Mouse (Mus musculus): ENCODE results near the gene Nedd8. TPM values are rescaled to one million over a fixed set of nuclear protein-coding genes. Genes with fewer than 3 reads are reported as not detected.

Gene Nedd8
- polyA plus RNA-seq (2015; fragmentation: Nextera tagmentation; extraction: Ambion mirVana), result 228 and 231 TPM in 2 replicates

DNA sequence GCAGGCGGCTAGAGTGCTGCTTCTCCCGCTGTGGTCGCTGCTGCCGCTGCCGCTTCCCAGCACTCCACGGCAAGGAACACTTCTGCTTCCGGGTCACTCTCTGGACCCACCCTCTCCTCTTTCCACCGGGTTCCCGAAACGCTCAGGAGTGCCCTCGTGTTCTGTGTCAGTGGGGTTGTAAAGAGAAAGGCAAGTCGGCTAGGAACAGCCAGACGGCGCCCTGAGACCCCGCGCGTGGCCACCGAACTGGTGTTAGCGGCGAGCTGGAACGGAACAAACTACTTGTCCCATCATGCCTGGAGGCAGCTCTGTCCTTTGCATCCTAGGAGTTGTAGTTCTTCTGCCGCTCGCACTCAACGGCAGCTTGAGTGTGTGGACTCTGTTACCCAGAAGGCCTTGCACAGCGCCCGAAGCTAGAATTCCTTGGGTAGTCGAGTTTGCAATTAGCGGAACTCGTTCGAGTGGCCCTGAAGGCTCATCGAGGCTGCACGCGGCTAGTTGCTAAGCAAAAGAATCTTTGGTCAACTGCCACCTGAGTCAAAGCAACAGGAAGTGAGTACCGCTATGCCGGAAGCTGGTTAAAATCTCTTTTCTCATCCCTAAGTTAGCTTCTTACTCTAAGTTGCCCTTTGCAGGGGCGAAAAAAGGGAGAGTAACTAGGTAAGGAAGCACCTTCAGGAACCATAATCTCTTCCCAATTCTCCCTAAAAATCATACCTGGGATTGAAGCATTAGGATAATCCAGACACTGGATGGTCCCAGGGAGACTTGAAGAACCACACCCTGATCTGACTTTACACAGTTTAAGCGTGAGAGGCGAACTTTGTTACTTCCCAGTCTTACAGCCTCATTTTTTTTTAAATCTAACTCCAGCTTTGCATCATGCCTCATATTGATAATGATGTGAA lies at the start of gene Nedd8, which contains the start of gene Gmpr2:
Gene Nedd8 (minus strand): TSS at position 292 of the 908 bp plus-strand sequence.
Gene Gmpr2 (plus strand): TSS at position 109 of the 908 bp plus-strand sequence.
- TF ChIP-seq EP300 (IDR thresholded peaks at IDR 0.05; ENCODE audit: low read depth) (peak; percentile 52; the same call in 1 of the 2 replicates), CTCF (IDR thresholded peaks at IDR 0.05; ENCODE audit: low read depth) (no peak)
- no peaks in the 10 kb centered on the region for H3K27me3 ChIP-seq (ENCODE audit: insufficient read depth, low read length)
- H3K36me3 ChIP-seq (replicated peaks; ENCODE audit: insufficient read depth, low read length), result peaks cover 21% of the 10 kb centered on the region
- peak within 1 kb of the TSS; percentile 68 for H3K9ac ChIP-seq (replicated peaks)
- ATAC-seq (peak; percentile 98), DNase-seq (peak; percentile 88)
- peak within 1 kb of the TSS; percentile 78 for H3K27ac ChIP-seq (ENCODE audit: low read depth)
- peaks cover 13% of the 10 kb centered on the region for H3K4me1 ChIP-seq (ENCODE audit: insufficient read depth)
- WGBS (ENCODE audit: insufficient replicate concordance), result under 1% methylated on average over 38 of the region's 38 CpGs
- peak within 1 kb of the TSS; percentile 68 for H3K4me3 ChIP-seq (ENCODE audit: low read depth, low read length)
- H3K4me2 ChIP-seq (ENCODE audit: low read depth, low read length), result peak within 1 kb of the TSS; percentile 79
- no peaks in the 10 kb centered on the region for H3K9me3 ChIP-seq (ENCODE audit: low read length)

DNA sequence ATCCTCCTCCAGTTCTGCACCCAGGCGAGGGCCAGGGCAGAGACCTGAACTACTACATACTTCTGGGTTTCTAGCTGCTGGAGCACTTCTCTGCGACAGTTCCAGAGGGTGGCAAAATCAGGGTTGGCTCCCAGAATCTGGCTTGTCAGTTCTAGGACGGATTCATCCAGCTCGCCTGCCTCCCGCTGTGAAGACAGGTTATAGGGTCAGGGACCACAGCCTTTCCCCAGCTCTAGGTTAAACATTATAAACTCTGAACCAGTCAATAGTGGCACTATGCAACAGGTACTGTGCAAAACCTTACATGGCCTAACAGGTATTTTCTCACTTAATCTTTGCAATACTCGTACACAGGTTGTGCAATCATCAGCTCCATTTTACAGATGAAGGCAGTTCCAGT lies 49.2 kb upstream of the Nedd8 start:
- Histone ChIP-seq H3K27me3 (ENCODE audit: insufficient read depth, low read length) (no peaks in the 10 kb centered on the region), H3K9me3 (ENCODE audit: low read length) (no peaks in the 10 kb centered on the region), H3K4me2 (ENCODE audit: low read depth, low read length) (peak overlapping the region; percentile 84), H3K36me3 (replicated peaks; ENCODE audit: insufficient read depth, low read length) (peaks cover 19% of the 10 kb centered on the region), H3K4me3 (ENCODE audit: low read depth, low read length) (peak overlapping the region; percentile 75), H3K9ac (replicated peaks) (no peak overlapping the region), H3K4me1 (ENCODE audit: insufficient read depth) (peaks cover 28% of the 10 kb centered on the region), H3K27ac (ENCODE audit: low read depth) (peak overlapping the region; percentile 93)
- no peak for TF ChIP-seq EP300 (IDR thresholded peaks at IDR 0.05; ENCODE audit: low read depth)
- TF ChIP-seq CTCF (IDR thresholded peaks at IDR 0.05; ENCODE audit: low read depth), result no peak
- no peak for DNase-seq
- ATAC-seq, result peak; percentile 56
- 62% methylated on average over 6 of the region's 6 CpGs for WGBS (ENCODE audit: insufficient replicate concordance)

- DNase-seq, result no peak
- H3K9ac ChIP-seq (replicated peaks), result no peak overlapping the region
- H3K36me3 ChIP-seq (replicated peaks; ENCODE audit: insufficient read depth, low read length), result peaks cover 19% of the 10 kb centered on the region
- TF ChIP-seq CTCF (IDR thresholded peaks at IDR 0.05; ENCODE audit: low read depth), result no peak
- no peak for TF ChIP-seq EP300 (IDR thresholded peaks at IDR 0.05; ENCODE audit: low read depth)
- peaks cover 28% of the 10 kb centered on the region for H3K4me1 ChIP-seq (ENCODE audit: insufficient read depth)
- no peak overlapping the region for H3K4me3 ChIP-seq (ENCODE audit: low read depth, low read length)
- peak overlapping the region; percentile 56 for H3K27ac ChIP-seq (ENCODE audit: low read depth)
- no peaks in the 10 kb centered on the region for H3K9me3 ChIP-seq (ENCODE audit: low read length)
- H3K27me3 ChIP-seq (ENCODE audit: insufficient read depth, low read length), result no peaks in the 10 kb centered on the region
- no peak for ATAC-seq
- 88% methylated on average over 12 of the region's 12 CpGs for WGBS (ENCODE audit: insufficient replicate concordance)
- peak overlapping the region; percentile 84 for H3K4me2 ChIP-seq (ENCODE audit: low read depth, low read length)
Measured at GRCm38 (mm10) chr14:55720666-55721065, 48.7 kb upstream of the Nedd8 start.

GRCm38 (mm10) chr14:55719737-55720136 lies 47.8 kb upstream of the Nedd8 start:
- no peak for ATAC-seq
- H3K4me1 ChIP-seq (ENCODE audit: insufficient read depth), result peaks cover 22% of the 10 kb centered on the region

DNA sequence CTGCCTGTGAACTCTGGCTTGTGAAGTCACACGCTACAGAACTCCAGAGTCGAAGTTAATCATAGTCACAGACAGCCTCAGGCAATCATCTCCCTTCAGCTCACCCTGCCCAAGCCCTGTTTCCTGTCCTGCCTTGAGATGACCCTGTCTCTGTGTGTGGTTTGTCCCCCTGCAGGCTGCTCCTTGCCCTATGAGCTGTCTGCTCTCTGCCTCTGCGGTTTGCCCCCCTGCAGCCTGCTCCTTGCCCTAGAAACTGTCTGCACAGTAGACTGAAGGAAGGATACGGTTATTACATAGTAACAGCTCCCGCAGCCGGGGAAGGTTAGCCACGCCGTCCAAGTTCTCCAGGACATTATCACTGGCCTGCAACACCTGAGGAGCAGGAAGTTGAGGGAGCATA lies 45.0 kb upstream of the Nedd8 start:
- no peak for TF ChIP-seq CTCF (IDR thresholded peaks at IDR 0.05; ENCODE audit: low read depth)
- TF ChIP-seq EP300 (IDR thresholded peaks at IDR 0.05; ENCODE audit: low read depth), result no peak
- WGBS (ENCODE audit: insufficient replicate concordance), result 83% methylated on average over 8 of the region's 8 CpGs
- Histone ChIP-seq H3K36me3 (replicated peaks; ENCODE audit: insufficient read depth, low read length) (peaks cover 19% of the 10 kb centered on the region), H3K4me1 (ENCODE audit: insufficient read depth) (peaks cover 29% of the 10 kb centered on the region), H3K4me2 (ENCODE audit: low read depth, low read length) (no peak overlapping the region), H3K4me3 (ENCODE audit: low read depth, low read length) (no peak overlapping the region), H3K27ac (ENCODE audit: low read depth) (no peak overlapping the region), H3K9me3 (ENCODE audit: low read length) (no peaks in the 10 kb centered on the region), H3K9ac (replicated peaks) (no peak overlapping the region), H3K27me3 (ENCODE audit: insufficient read depth, low read length) (0 out of 2 replicates have a peak, but pooled peaks cover 3% of the 10 kb centered on the region)
- no peak for ATAC-seq
- DNase-seq, result no peak

More at GRCm38 (mm10) chr14:55719737-55720136, 47.8 kb upstream of the Nedd8 start:
- no peak for DNase-seq
- H3K27ac ChIP-seq (ENCODE audit: low read depth), result no peak overlapping the region
- 78% methylated on average over 6 of the region's 6 CpGs for WGBS (ENCODE audit: insufficient replicate concordance)
- H3K9ac ChIP-seq (replicated peaks), result no peak overlapping the region
- TF ChIP-seq EP300 (IDR thresholded peaks at IDR 0.05; ENCODE audit: low read depth) (no peak), CTCF (IDR thresholded peaks at IDR 0.05; ENCODE audit: low read depth) (no peak)
- no peak overlapping the region for H3K4me3 ChIP-seq (ENCODE audit: low read depth, low read length)
- no peaks in the 10 kb centered on the region for H3K27me3 ChIP-seq (ENCODE audit: insufficient read depth, low read length)
- H3K4me2 ChIP-seq (ENCODE audit: low read depth, low read length), result no peak overlapping the region
- H3K9me3 ChIP-seq (ENCODE audit: low read length), result no peaks in the 10 kb centered on the region
- H3K36me3 ChIP-seq (replicated peaks; ENCODE audit: insufficient read depth, low read length), result peaks cover 19% of the 10 kb centered on the region

DNA sequence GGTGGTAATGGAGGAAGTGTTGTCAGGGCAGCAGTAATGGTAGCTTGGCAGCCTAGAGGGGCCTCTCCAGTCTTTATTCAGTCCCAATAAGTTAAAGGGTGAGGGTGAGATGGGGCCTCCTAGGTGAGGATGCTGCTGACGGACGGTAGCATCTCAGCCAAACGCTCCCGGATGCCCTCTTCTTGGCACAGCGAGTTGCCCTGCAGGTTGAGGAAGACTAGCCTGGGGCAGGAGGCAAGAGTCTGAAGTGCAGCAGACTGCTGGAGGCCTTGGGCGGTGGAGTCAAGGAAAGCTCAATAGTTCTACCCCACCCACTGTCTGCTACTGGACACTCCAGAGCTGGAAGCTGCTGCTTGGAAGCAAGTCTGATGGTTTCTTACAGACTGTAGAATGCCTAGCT lies 44.3 kb upstream of the Nedd8 start:
- WGBS (ENCODE audit: insufficient replicate concordance), result 91% methylated on average over 6 of the region's 6 CpGs
- H3K36me3 ChIP-seq (replicated peaks; ENCODE audit: insufficient read depth, low read length), result peaks cover 19% of the 10 kb centered on the region
- no peak overlapping the region for H3K4me2 ChIP-seq (ENCODE audit: low read depth, low read length)
- peaks cover 29% of the 10 kb centered on the region for H3K4me1 ChIP-seq (ENCODE audit: insufficient read depth)
- H3K9me3 ChIP-seq (ENCODE audit: low read length), result no peaks in the 10 kb centered on the region
- TF ChIP-seq CTCF (IDR thresholded peaks at IDR 0.05; ENCODE audit: low read depth) (no peak), EP300 (IDR thresholded peaks at IDR 0.05; ENCODE audit: low read depth) (no peak)
- ATAC-seq (no peak), DNase-seq (no peak)
- H3K9ac ChIP-seq (replicated peaks), result no peak overlapping the region
- H3K27ac ChIP-seq (ENCODE audit: low read depth), result no peak overlapping the region
- no peak overlapping the region for H3K4me3 ChIP-seq (ENCODE audit: low read depth, low read length)
- H3K27me3 ChIP-seq (ENCODE audit: insufficient read depth, low read length), result 0 out of 2 replicates have a peak, but pooled peaks cover 3% of the 10 kb centered on the region

Measured in liver, postnatal 0 days (tissue).